Mouse (Mus musculus): ENCODE results near the gene Nudt14. TPM values are rescaled to one million over a fixed set of nuclear protein-coding genes. Genes with fewer than 3 reads are reported as not detected.

Nudt14 gene
- polyA plus RNA-seq, 1 experiment: 59.6 TPM

- Histone ChIP-seq H3K4me3 (ENCODE audit: control insufficient read depth, insufficient read depth, low read length) (peak overlapping the region; percentile 77), H3K27ac (ENCODE audit: control insufficient read depth, insufficient read depth, low read length) (no peak overlapping the region), H3K36me3 (ENCODE audit: control insufficient read depth, insufficient read depth, low read length) (peaks cover 30% of the 10 kb centered on the region), H3K27me3 (ENCODE audit: control insufficient read depth, insufficient read depth, low read length) (no peaks in the 10 kb centered on the region), H3K4me1 (replicated peaks; ENCODE audit: control insufficient read depth, insufficient read depth, low read length) (peaks cover 9% of the 10 kb centered on the region)
- TF ChIP-seq CTCF (IDR thresholded peaks at IDR 0.05; ENCODE audit: borderline replicate concordance, control insufficient read depth, extremely low read depth, insufficient read depth, low read length, poor library complexity): no peak
- no peak for TF ChIP-seq POLR2A (IDR thresholded peaks at IDR 0.05; ENCODE audit: control insufficient read depth, extremely low read depth, insufficient read depth, low read length, poor library complexity)
- no peak for DNase-seq
- 84% methylated on average over 12 of the region's 12 CpGs for WGBS
Observed at GRCm38 (mm10) chr12:112977156-112977555, 35.2 kb upstream of the Nudt14 start.

- peaks cover 9% of the 10 kb centered on the region for H3K4me1 ChIP-seq (replicated peaks; ENCODE audit: control insufficient read depth, insufficient read depth, low read length)
- H3K27me3 ChIP-seq (ENCODE audit: control insufficient read depth, insufficient read depth, low read length): no peaks in the 10 kb centered on the region
- DNase-seq: peak; percentile 92
- peaks cover 34% of the 10 kb centered on the region for H3K36me3 ChIP-seq (ENCODE audit: control insufficient read depth, insufficient read depth, low read length)
- TF ChIP-seq CTCF (IDR thresholded peaks at IDR 0.05; ENCODE audit: borderline replicate concordance, control insufficient read depth, extremely low read depth, insufficient read depth, low read length, poor library complexity) (peak; percentile 95), POLR2A (IDR thresholded peaks at IDR 0.05; ENCODE audit: control insufficient read depth, extremely low read depth, insufficient read depth, low read length, poor library complexity) (peak; percentile 51; the same call in 1 of the 2 replicates)
- no peak within 1 kb of the TSS for H3K27ac ChIP-seq (ENCODE audit: control insufficient read depth, insufficient read depth, low read length)
- peak within 1 kb of the TSS; percentile 77 for H3K4me3 ChIP-seq (ENCODE audit: control insufficient read depth, insufficient read depth, low read length)
- WGBS: under 1% methylated on average over 80 of the region's 80 CpGs
Observed at GRCm38 (mm10) chr12:112976371-112977073, 34.6 kb upstream of the Nudt14 start, which contains the start of gene Btbd6. Gene Btbd6 (plus strand): TSS chr12:112976482.

- TF ChIP-seq CTCF (IDR thresholded peaks at IDR 0.05; ENCODE audit: borderline replicate concordance, control insufficient read depth, extremely low read depth, insufficient read depth, low read length, poor library complexity) (no peak), POLR2A (IDR thresholded peaks at IDR 0.05; ENCODE audit: control insufficient read depth, extremely low read depth, insufficient read depth, low read length, poor library complexity) (no peak)
- Histone ChIP-seq H3K4me3 (ENCODE audit: control insufficient read depth, insufficient read depth, low read length) (no peak overlapping the region), H3K36me3 (ENCODE audit: control insufficient read depth, insufficient read depth, low read length) (peaks cover 44% of the 10 kb centered on the region), H3K27ac (ENCODE audit: control insufficient read depth, insufficient read depth, low read length) (no peak overlapping the region), H3K27me3 (ENCODE audit: control insufficient read depth, insufficient read depth, low read length) (no peaks in the 10 kb centered on the region), H3K4me1 (replicated peaks; ENCODE audit: control insufficient read depth, insufficient read depth, low read length) (peaks cover 9% of the 10 kb centered on the region)
- 95% methylated on average over 9 of the region's 9 CpGs for WGBS
- DNase-seq: no peak
Observed at GRCm38 (mm10) chr12:112974736-112975135, 32.8 kb upstream of the Nudt14 start.

- H3K4me3 ChIP-seq (ENCODE audit: control insufficient read depth, insufficient read depth, low read length): no peak overlapping the region
Observed at GRCm38 (mm10) chr12:112969616-112970015, 27.7 kb upstream of the Nudt14 start.

GRCm38 (mm10) chr12:112968943-112969342, 27.0 kb upstream of the Nudt14 start:
- Histone ChIP-seq H3K27me3 (ENCODE audit: control insufficient read depth, insufficient read depth, low read length) (no peaks in the 10 kb centered on the region), H3K36me3 (ENCODE audit: control insufficient read depth, insufficient read depth, low read length) (peaks cover 73% of the 10 kb centered on the region), H3K4me3 (ENCODE audit: control insufficient read depth, insufficient read depth, low read length) (no peak overlapping the region), H3K27ac (ENCODE audit: control insufficient read depth, insufficient read depth, low read length) (no peak overlapping the region), H3K4me1 (replicated peaks; ENCODE audit: control insufficient read depth, insufficient read depth, low read length) (no peaks in the 10 kb centered on the region)
- 93% methylated on average over 8 of the region's 8 CpGs for WGBS
- TF ChIP-seq POLR2A (IDR thresholded peaks at IDR 0.05; ENCODE audit: control insufficient read depth, extremely low read depth, insufficient read depth, low read length, poor library complexity) (no peak), CTCF (IDR thresholded peaks at IDR 0.05; ENCODE audit: borderline replicate concordance, control insufficient read depth, extremely low read depth, insufficient read depth, low read length, poor library complexity) (no peak)
- DNase-seq: no peak

More at GRCm38 (mm10) chr12:112969616-112970015, 27.7 kb upstream of the Nudt14 start:
- Histone ChIP-seq H3K36me3 (ENCODE audit: control insufficient read depth, insufficient read depth, low read length) (peaks cover 67% of the 10 kb centered on the region), H3K27ac (ENCODE audit: control insufficient read depth, insufficient read depth, low read length) (no peak overlapping the region), H3K27me3 (ENCODE audit: control insufficient read depth, insufficient read depth, low read length) (no peaks in the 10 kb centered on the region), H3K4me1 (replicated peaks; ENCODE audit: control insufficient read depth, insufficient read depth, low read length) (no peaks in the 10 kb centered on the region)
- TF ChIP-seq POLR2A (IDR thresholded peaks at IDR 0.05; ENCODE audit: control insufficient read depth, extremely low read depth, insufficient read depth, low read length, poor library complexity): no peak
- no peak for TF ChIP-seq CTCF (IDR thresholded peaks at IDR 0.05; ENCODE audit: borderline replicate concordance, control insufficient read depth, extremely low read depth, insufficient read depth, low read length, poor library complexity)
- 96% methylated on average over 6 of the region's 6 CpGs for WGBS
- DNase-seq: no peak

GRCm38 (mm10) chr12:112965783-112966182, 23.9 kb upstream of the Nudt14 start:
- WGBS: 96% methylated on average over 13 of the region's 13 CpGs

More at GRCm38 (mm10) chr12:112965783-112966182, 23.9 kb upstream of the Nudt14 start:
- DNase-seq: no peak
- Histone ChIP-seq H3K4me1 (replicated peaks; ENCODE audit: control insufficient read depth, insufficient read depth, low read length) (no peaks in the 10 kb centered on the region), H3K36me3 (ENCODE audit: control insufficient read depth, insufficient read depth, low read length) (peaks cover 82% of the 10 kb centered on the region), H3K27me3 (ENCODE audit: control insufficient read depth, insufficient read depth, low read length) (no peaks in the 10 kb centered on the region), H3K4me3 (ENCODE audit: control insufficient read depth, insufficient read depth, low read length) (no peak overlapping the region), H3K27ac (ENCODE audit: control insufficient read depth, insufficient read depth, low read length) (no peak overlapping the region)
- TF ChIP-seq POLR2A (IDR thresholded peaks at IDR 0.05; ENCODE audit: control insufficient read depth, extremely low read depth, insufficient read depth, low read length, poor library complexity) (no peak), CTCF (IDR thresholded peaks at IDR 0.05; ENCODE audit: borderline replicate concordance, control insufficient read depth, extremely low read depth, insufficient read depth, low read length, poor library complexity) (no peak)
